Mouse (Mus musculus) megakaryocyte, embryonic 14.5 days (primary cell): ENCODE results near the gene Gm614.

Experiments used
- FLI1 ChIP-seq: IDR thresholded peaks from 2 replicates; pipeline ENCODE4 v1.6.1; 2012; ENCODE audit warnings: low read length, inconsistent platforms, mixed read lengths
- GATA1 ChIP-seq: IDR thresholded peaks from 3 replicates; pipeline ENCODE4 v1.6.1; 2012; ENCODE audit warnings: mixed read lengths, low read length, inconsistent platforms, borderline replicate concordance

- TF ChIP-seq GATA1 (no peak), FLI1 (no peak)
Observed at GRCm38 (mm10) chrX:101290111-101290510, 26.3 kb upstream of the Gm614 start.
